ENCODE assay signal across 26 mouse cellular contexts in genomic region chr3:80694965-80695364, GRCm38 (mm10).
DNase-seq lines count a peak whose midpoint lies in the region; ATAC-seq and TF ChIP-seq lines count a peak whose summit lies in the region.
"Had no signal": no experiment of that assay in that cellular context is flagged by ENCODE, and none has a peak within 500 bp of the region (broad histone marks: within the 10 kb centered on the region; RNA-seq: fewer than 3 reads in every experiment).

No protein-coding gene starts in this region.

- in situ Hi-C loops in ES-E14 (cut with MboI; ENCODE audit: low sequenced_read_pairs in 2 of 2, unreplicated experiment in 2 of 2): no loop called here

- peak; percentile 61; the same call in 1 of the 2 replicates for ATAC-seq in forebrain, embryonic 15.5 days (replicated peaks)
- no peak for ATAC-seq in forebrain, embryonic 11.5 days (replicated peaks; ENCODE audit: low FRiP score)
- ATAC-seq in midbrain, embryonic 12.5 days (ENCODE audit: low FRiP score, low read depth): 0 out of 2 replicates have a peak, but pooled peaks have one; percentile 66
- ATAC-seq in midbrain, embryonic 14.5 days (ENCODE audit: low FRiP score, low TSS enrichment): no peak
- 0 out of 2 replicates have a peak, but pooled peaks have one; percentile 52 for ATAC-seq in midbrain, embryonic 15.5 days (replicated peaks)
- ATAC-seq in activated CD4-positive, CD25-positive, alpha-beta regulatory T cell, adult 4 months: no peak

- no peak overlapping the region for H3K4me3 ChIP-seq in forebrain, embryonic 15.5 days
- no peak overlapping the region for H3K4me3 ChIP-seq in forebrain, embryonic 11.5 days (ENCODE audit: low read depth, low read length)
- no peak overlapping the region for H3K4me3 ChIP-seq in midbrain, embryonic 12.5 days
- H3K4me3 ChIP-seq in midbrain, embryonic 14.5 days (replicated peaks; ENCODE audit: low read depth, low read length): no peak overlapping the region
- H3K4me3 ChIP-seq in ES-E14 (ENCODE audit: insufficient read depth in 1 of 2, low read depth in 1 of 2, low read length in 2 of 2, poor library complexity in 1 of 2, severe bottlenecking in 1 of 2): no peak overlapping the region
- H3K4me3 ChIP-seq in midbrain, embryonic 15.5 days: no peak overlapping the region
- H3K4me3 ChIP-seq: erythroblast, embryonic 14.5 days; heart, adult 2 months; heart, embryonic 13.5 days; hindbrain, embryonic 10.5 days had no signal

- H3K9ac ChIP-seq in forebrain, embryonic 15.5 days (replicated peaks): no peak overlapping the region
- H3K9ac ChIP-seq in forebrain, embryonic 11.5 days (ENCODE audit: low read length): no peak overlapping the region
- H3K9ac ChIP-seq in midbrain, embryonic 12.5 days (replicated peaks): no peak overlapping the region
- no peak overlapping the region for H3K9ac ChIP-seq in midbrain, embryonic 14.5 days (replicated peaks; ENCODE audit: low read length)
- no peak overlapping the region for H3K9ac ChIP-seq in ES-E14 (ENCODE audit: insufficient read depth, low read depth, low read length, poor library complexity, severe bottlenecking)
- H3K9ac ChIP-seq in midbrain, embryonic 15.5 days: no peak overlapping the region
- H3K9ac ChIP-seq: heart, embryonic 13.5 days; liver, embryonic 14.5 days had no signal

- no peak overlapping the region for H3K4me2 ChIP-seq in forebrain, embryonic 15.5 days (replicated peaks)
- no peak overlapping the region for H3K4me2 ChIP-seq in forebrain, embryonic 11.5 days (ENCODE audit: low read depth, low read length, severe bottlenecking)
- H3K4me2 ChIP-seq in midbrain, embryonic 12.5 days (replicated peaks): no peak overlapping the region
- no peak overlapping the region for H3K4me2 ChIP-seq in midbrain, embryonic 14.5 days (ENCODE audit: low read length)
- no peak overlapping the region for H3K4me2 ChIP-seq in midbrain, embryonic 15.5 days
- H3K4me2 ChIP-seq: heart, embryonic 13.5 days had no signal

- H3K27ac ChIP-seq in forebrain, embryonic 15.5 days (replicated peaks): no peak overlapping the region
- H3K27ac ChIP-seq in forebrain, embryonic 11.5 days (ENCODE audit: low read depth, low read length): no peak overlapping the region
- no peak overlapping the region for H3K27ac ChIP-seq in midbrain, embryonic 12.5 days (replicated peaks)
- no peak overlapping the region for H3K27ac ChIP-seq in midbrain, embryonic 14.5 days (replicated peaks; ENCODE audit: low read depth, low read length)
- H3K27ac ChIP-seq in ES-E14 (ENCODE audit: insufficient read depth, low read depth, low read length, poor library complexity, severe bottlenecking): no peak overlapping the region
- H3K27ac ChIP-seq in midbrain, embryonic 15.5 days: no peak overlapping the region
- H3K27ac ChIP-seq: heart, adult 2 months; heart, embryonic 13.5 days; hindbrain, embryonic 10.5 days; liver, embryonic 14.5 days; macrophage had no signal

- 98% methylated on average over 8 of the region's 8 CpGs for WGBS in forebrain, embryonic 15.5 days
- WGBS in forebrain, embryonic 11.5 days: 97% methylated on average over 8 of the region's 8 CpGs
- WGBS in midbrain, embryonic 12.5 days: 99% methylated on average over 8 of the region's 8 CpGs
- WGBS in midbrain, embryonic 14.5 days: 95% methylated on average over 8 of the region's 8 CpGs
- WGBS in midbrain, embryonic 15.5 days: 97% methylated on average over 8 of the region's 8 CpGs

- H3K36me3 ChIP-seq in forebrain, embryonic 15.5 days: peaks cover 18% of the 10 kb centered on the region
- no peaks in the 10 kb centered on the region for H3K36me3 ChIP-seq in forebrain, embryonic 11.5 days (ENCODE audit: control insufficient read depth, insufficient read depth, low read length)
- H3K36me3 ChIP-seq in midbrain, embryonic 12.5 days: no peaks in the 10 kb centered on the region
- H3K36me3 ChIP-seq in midbrain, embryonic 14.5 days (ENCODE audit: control insufficient read depth, insufficient read depth, low read length): 0 out of 2 replicates have a peak, but pooled peaks cover 17% of the 10 kb centered on the region
- H3K36me3 ChIP-seq in ES-E14 (ENCODE audit: control insufficient read depth, insufficient read depth, low read length, poor library complexity, severe bottlenecking): no peaks in the 10 kb centered on the region
- no peaks in the 10 kb centered on the region for H3K36me3 ChIP-seq in midbrain, embryonic 15.5 days (replicated peaks)
- H3K36me3 ChIP-seq: heart, embryonic 13.5 days; hindbrain, embryonic 10.5 days had no signal

- DNase-seq in forebrain, embryonic 11.5 days (ENCODE audit: low spot score): no peak
- no peak for DNase-seq in midbrain, embryonic 14.5 days
- DNase-seq in ES-E14 (ENCODE audit: low read depth, low spot score): peak; percentile 20
- no peak for DNase-seq in right cerebral cortex, adult 2 months (ENCODE audit: low spot score in 2 of 2)
- DNase-seq: adrenal gland, adult 8-10 months; cerebellum, adult 2 months; cerebellum, postnatal 14 days; gastrocnemius, postnatal 36 days; heart, adult 2 months; heart, postnatal 10 days; kidney, adult 11 months; kidney, postnatal 14 days; liver; lung, adult 2 months; lung, postnatal 10 days; spleen, adult 18-20 months; thymus, postnatal 14 days had no signal

- H3K4me1 ChIP-seq in forebrain, embryonic 15.5 days: no peaks in the 10 kb centered on the region
- H3K4me1 ChIP-seq in forebrain, embryonic 11.5 days (replicated peaks; ENCODE audit: control insufficient read depth, insufficient read depth, low read length): no peaks in the 10 kb centered on the region; the same call in 1 of the 2 replicates
- H3K4me1 ChIP-seq in midbrain, embryonic 12.5 days: no peaks in the 10 kb centered on the region
- no peaks in the 10 kb centered on the region for H3K4me1 ChIP-seq in midbrain, embryonic 14.5 days (ENCODE audit: control insufficient read depth, insufficient read depth, low read length)
- H3K4me1 ChIP-seq in ES-E14 (ENCODE audit: control insufficient read depth in 2 of 2, insufficient read depth in 2 of 2, low read length in 2 of 2, poor library complexity in 1 of 2): no peaks in the 10 kb centered on the region
- H3K4me1 ChIP-seq in midbrain, embryonic 15.5 days: no peaks in the 10 kb centered on the region
- H3K4me1 ChIP-seq: heart, embryonic 13.5 days; hindbrain, embryonic 10.5 days had no signal

- no peaks in the 10 kb centered on the region for H3K9me3 ChIP-seq in forebrain, embryonic 15.5 days
- no peaks in the 10 kb centered on the region for H3K9me3 ChIP-seq in forebrain, embryonic 11.5 days (ENCODE audit: control insufficient read depth, low read length)
- H3K9me3 ChIP-seq in midbrain, embryonic 12.5 days: no peaks in the 10 kb centered on the region
- H3K9me3 ChIP-seq in midbrain, embryonic 14.5 days (ENCODE audit: control insufficient read depth, low read length): no peaks in the 10 kb centered on the region
- H3K9me3 ChIP-seq in ES-E14 (ENCODE audit: control insufficient read depth, insufficient read depth, low read depth, low read length): no peaks in the 10 kb centered on the region
- H3K9me3 ChIP-seq in midbrain, embryonic 15.5 days: no peaks in the 10 kb centered on the region
- H3K9me3 ChIP-seq: heart, embryonic 13.5 days; hindbrain, embryonic 10.5 days had no signal

- H3K27me3 ChIP-seq in forebrain, embryonic 15.5 days: no peaks in the 10 kb centered on the region
- no peaks in the 10 kb centered on the region; the same call in none of the 2 replicates for H3K27me3 ChIP-seq in forebrain, embryonic 11.5 days (ENCODE audit: control insufficient read depth, insufficient read depth, low read length)
- H3K27me3 ChIP-seq in midbrain, embryonic 12.5 days: peaks cover 3% of the 10 kb centered on the region; the same call in 1 of the 2 replicates
- H3K27me3 ChIP-seq in midbrain, embryonic 14.5 days (ENCODE audit: control insufficient read depth, insufficient read depth, low read length): no peaks in the 10 kb centered on the region
- no peaks in the 10 kb centered on the region for H3K27me3 ChIP-seq in midbrain, embryonic 15.5 days (replicated peaks)
- H3K27me3 ChIP-seq: heart, embryonic 13.5 days had no signal

TF ChIP-seq in ES-E14, 5 proteins besides CTCF, POLR2A, EP300 and RAD21:
- no peak for TF ChIP-seq ZC3H11A (IDR thresholded peaks at IDR 0.05; ENCODE audit: borderline replicate concordance, low read depth, low read length)
- TF ChIP-seq HCFC1 (IDR thresholded peaks at IDR 0.05; ENCODE audit: borderline replicate concordance, insufficient read depth, low read length): no peak
- TF ChIP-seq CHD2 (IDR thresholded peaks at IDR 0.05; ENCODE audit: low read depth, low read length): no peak
- TF ChIP-seq ZNF384 (IDR thresholded peaks at IDR 0.05; ENCODE audit: low read depth, low read length): no peak
- TF ChIP-seq MAFK (IDR thresholded peaks at IDR 0.05; ENCODE audit: insufficient read depth, low read depth, low read length): no peak

Comparison
In these comparisons a context has a peak if more than half of its experiments do, and no peak if none do; other contexts are left out.
1. ATAC-seq: peak in forebrain, embryonic 15.5 days (single experiment), midbrain, embryonic 12.5 days (single experiment) and midbrain, embryonic 15.5 days (single experiment); none in forebrain, embryonic 11.5 days (single experiment), midbrain, embryonic 14.5 days (single experiment) and activated CD4-positive, CD25-positive, alpha-beta regulatory T cell, adult 4 months (single experiment).